Mouse (Mus musculus) liver, embryonic 14 days (tissue): ENCODE data around the gene Cluh. TPM values are rescaled to one million over a fixed set of nuclear protein-coding genes. Genes with fewer than 3 reads are reported as not detected.

Experiments used
- polyA plus RNA-seq: library from polyadenylated mRNA; depleted of rRNA; stranded (reverse); fragments of >200 nt; gene quantifications from 2 replicates; pipeline ENCODE4 v1.2.3, GENCODE M21; 2012; rRNA removed

Cluh gene
- 25.4 and 30.1 TPM in 2 replicates for polyA plus RNA-seq

DNA sequence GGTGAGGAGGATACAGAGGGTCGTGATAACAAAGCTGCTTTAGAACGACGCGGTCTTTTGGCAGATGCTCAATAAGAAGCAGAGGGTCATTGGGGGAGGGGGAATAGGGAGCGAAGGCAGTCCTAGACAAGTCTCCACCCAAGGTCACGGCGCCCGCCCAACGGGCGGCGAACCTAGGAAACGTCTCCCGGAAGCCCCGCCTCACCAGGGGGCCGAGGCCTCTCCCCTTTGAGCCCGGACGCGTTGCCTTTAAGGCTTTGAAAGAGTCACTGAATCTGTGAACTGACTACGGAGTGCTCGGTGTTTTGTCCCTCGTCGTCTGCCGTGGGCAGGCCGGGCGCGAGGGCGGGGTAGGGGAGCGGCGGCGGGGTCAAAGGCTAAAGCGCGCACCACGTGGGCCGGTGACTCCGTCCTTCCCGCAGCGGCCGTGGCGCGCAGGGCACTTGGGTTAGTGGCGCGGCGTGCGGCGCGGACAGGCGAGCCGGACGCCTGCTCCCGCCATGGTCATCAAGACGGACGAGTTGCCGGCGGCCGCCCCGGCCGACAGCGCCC is at the start of gene Cluh:
TSS of gene Cluh (plus strand) at position 401 of the 552 bp plus-strand sequence.

GRCm38 (mm10) chr11:74610545-74611176 is 38.6 kb upstream of the Cluh start, which contains the start of gene Rap1gap2:
Gene Rap1gap2, minus strand, starts transcription at chr11:74610915.

GRCm38 (mm10) chr11:74619201-74619955 is 29.9 kb upstream of the Cluh start, which contains the start of gene Ccdc92b:
Gene Ccdc92b, plus strand, starts transcription at chr11:74619605.

Other genes with a start within 250 kb of the Cluh start
- gene Rap1gap2, start 38.6 kb upstream of the Cluh start, polyA plus RNA-seq = 0.98 and 1.3 TPM in 2 replicates
- gene Ccdc92b, start 29.9 kb upstream of the Cluh start, polyA plus RNA-seq = 10.0 and 12.7 TPM in 2 replicates
- gene Pafah1b1, start 75.2 kb downstream of the Cluh start, polyA plus RNA-seq = 19.0 and 21.6 TPM in 2 replicates
- 9.9 and 10.3 TPM in 2 replicates for gene Mettl16, start 121.3 kb downstream of the Cluh start, polyA plus RNA-seq
- 2.2 and 2.4 TPM in 2 replicates for gene Mnt, start 181.4 kb downstream of the Cluh start, polyA plus RNA-seq
- gene Sgsm2, start 247.6 kb downstream of the Cluh start, polyA plus RNA-seq = 2.2 and 2.5 TPM in 2 replicates
- 17.8 and 20.1 TPM in 2 replicates for gene Tsr1, start 248.6 kb downstream of the Cluh start, polyA plus RNA-seq